Mouse (Mus musculus) liver, embryonic 16.5 days (tissue): ENCODE results near the gene Slc6a11. TPM values are rescaled to one million over a fixed set of nuclear protein-coding genes. Genes with fewer than 3 reads are reported as not detected.

Experiments used
- ATAC-seq: fragments of 200-750 bp; cut with Nextera tagmentation; 2 replicates; pipeline ENCODE4 v1.8.0; 2017; ENCODE audit warnings: low read depth, mild to moderate bottlenecking, moderate number of reproducible peaks, moderate library complexity
- H3K27ac ChIP-seq: fragments of 300-500 bp; sonication (generic); 2 replicates; pipeline ENCODE4 v1.5.1; 2014; ENCODE audit warnings: mild to moderate bottlenecking, low read length
- H3K27me3 ChIP-seq: fragments of 300-500 bp; sonication (generic); 2 replicates; pipeline ENCODE4 v1.6.1; 2014; ENCODE audit warnings: low read depth, low read length, mixed read lengths; ENCODE audit not compliant: control insufficient read depth, insufficient read depth
- H3K36me3 ChIP-seq: fragments of 300-500 bp; sonication (generic); 2 replicates; pipeline ENCODE4 v1.6.1; 2014; ENCODE audit warnings: mild to moderate bottlenecking; ENCODE audit not compliant: control insufficient read depth, insufficient read depth
- H3K4me1 ChIP-seq: fragments of 300-500 bp; sonication (generic); 2 replicates; pipeline ENCODE4 v1.6.1; 2014; ENCODE audit warnings: low read depth, low read length, mixed read lengths; ENCODE audit not compliant: control insufficient read depth
- H3K4me2 ChIP-seq: fragments of 300-500 bp; sonication (generic); 2 replicates; pipeline ENCODE4 v1.6.1; 2014; ENCODE audit warnings: low read depth, low read length, mixed read lengths
- H3K4me3 ChIP-seq: fragments of 300-500 bp; sonication (generic); 2 replicates; pipeline ENCODE4 v1.5.1; 2014; ENCODE audit warnings: low read depth, mild to moderate bottlenecking, low read length
- H3K9ac ChIP-seq: fragments of 300-500 bp; sonication (generic); 2 replicates; pipeline ENCODE4 v1.6.1; 2014; ENCODE audit warnings: low read depth, low read length
- H3K9me3 ChIP-seq: fragments of 300-500 bp; sonication (generic); replicated peaks from 2 replicates; pipeline ENCODE4 v1.6.1; 2016; ENCODE audit warnings: low read length; ENCODE audit not compliant: control insufficient read depth
- WGBS: fragments of 180-500 bp; shearing (Covaris S2); extraction: QIAGEN DNeasy Blood & Tissue Kit; methylation state at CpG from one replicate; pipeline ENCODE4 v1.1.7; 2014; ENCODE audit not compliant: insufficient replicate concordance; 5-methylcytosine and 5-hydroxymethylcytosine counted together
- polyA plus RNA-seq: library from polyadenylated mRNA; unstranded; fragments of >200 nt; fragmentation: Nextera tagmentation; extraction: Ambion mirVana; gene quantifications from 2 replicates; pipeline ENCODE4 v1.2.1, GENCODE M21; 2015

The Slc6a11 gene
- polyA plus RNA-seq, 1 experiment from 2014 or later: not detected

DNA sequence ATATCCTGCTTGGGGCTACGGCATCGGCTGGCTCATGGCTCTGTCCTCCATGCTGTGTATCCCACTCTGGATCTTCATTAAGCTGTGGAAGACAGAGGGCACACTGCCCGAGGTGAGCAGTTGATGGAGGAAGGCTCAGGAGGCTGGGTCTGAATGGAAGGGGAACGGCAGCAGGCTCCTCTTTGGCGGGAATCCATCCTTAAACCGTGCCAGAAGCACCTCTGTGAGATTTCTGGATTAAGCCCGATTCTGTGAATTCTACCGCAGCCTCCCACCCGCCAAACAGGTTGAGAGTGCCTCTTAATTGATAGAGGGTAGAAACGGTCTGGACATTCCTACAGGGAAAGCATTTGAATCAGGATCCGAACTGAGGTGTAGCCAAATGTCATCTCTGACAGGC lies 114.6 kb downstream of the Slc6a11 start:
- Histone ChIP-seq H3K27ac (no peak overlapping the region), H3K4me3 (no peak overlapping the region), H3K9ac (no peak overlapping the region), H3K4me2 (no peak overlapping the region), H3K9me3 (no peaks in the 10 kb centered on the region), H3K36me3 (no peaks in the 10 kb centered on the region), H3K4me1 (no peaks in the 10 kb centered on the region), H3K27me3 (no peaks in the 10 kb centered on the region; the same call in 1 of the 2 replicates)
- WGBS: 55% methylated on average over 11 of the region's 11 CpGs
- ATAC-seq: no peak

DNA sequence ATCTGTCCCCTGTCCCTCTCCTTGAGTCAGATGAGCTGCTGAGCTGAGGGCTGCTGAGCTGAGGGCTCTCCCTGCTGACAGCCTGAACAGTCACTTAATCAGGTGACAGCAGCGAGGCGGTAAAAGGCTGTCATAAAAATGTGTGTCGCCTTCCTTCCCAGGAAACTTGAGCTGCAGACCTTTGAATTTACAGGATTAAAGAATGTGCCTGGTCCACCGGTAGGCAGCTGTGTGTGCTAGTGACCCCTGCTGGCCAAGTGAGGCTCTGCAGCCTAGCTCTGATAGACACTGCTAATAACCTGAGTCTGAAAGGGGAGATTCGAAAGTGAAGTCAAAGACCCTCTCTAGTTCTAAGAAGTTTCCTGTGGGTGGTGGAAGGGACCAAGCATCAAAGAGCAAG lies 119.3 kb downstream of the Slc6a11 start:
- H3K4me2 ChIP-seq: no peak overlapping the region
- no peak overlapping the region for H3K9ac ChIP-seq
- WGBS: 5% methylated on average over 5 of the region's 5 CpGs
- no peaks in the 10 kb centered on the region for H3K36me3 ChIP-seq
- H3K4me1 ChIP-seq: no peaks in the 10 kb centered on the region
- no peak for ATAC-seq
- no peak overlapping the region for H3K27ac ChIP-seq
- no peak overlapping the region for H3K4me3 ChIP-seq
- H3K9me3 ChIP-seq: no peaks in the 10 kb centered on the region
- no peaks in the 10 kb centered on the region; the same call in 1 of the 2 replicates for H3K27me3 ChIP-seq

DNA sequence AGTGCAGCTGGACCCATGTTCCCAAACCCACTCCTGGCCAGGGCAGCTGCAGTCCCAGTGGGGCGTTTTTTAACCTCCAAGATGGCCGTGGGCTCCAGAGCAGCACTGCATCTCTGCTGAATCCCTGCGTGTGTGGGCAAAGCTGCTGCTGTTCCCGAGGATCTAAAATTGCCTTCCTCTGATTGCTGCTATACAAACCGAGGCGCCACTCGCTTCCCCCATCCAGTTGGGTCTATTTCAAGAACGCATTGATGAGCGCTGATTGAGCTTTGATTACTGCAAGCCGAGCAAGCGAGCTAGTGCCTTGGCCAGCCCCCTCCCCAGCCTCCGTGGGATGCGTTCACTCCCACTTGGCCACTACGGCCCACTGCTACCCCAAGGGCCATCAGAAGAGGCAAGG lies 123.9 kb downstream of the Slc6a11 start:
- 65% methylated on average over 14 of the region's 14 CpGs for WGBS
- Histone ChIP-seq H3K27me3 (no peaks in the 10 kb centered on the region), H3K4me3 (no peak overlapping the region), H3K4me2 (no peak overlapping the region), H3K4me1 (no peaks in the 10 kb centered on the region), H3K36me3 (no peaks in the 10 kb centered on the region), H3K9ac (no peak overlapping the region), H3K9me3 (no peaks in the 10 kb centered on the region), H3K27ac (no peak overlapping the region)
- no peak for ATAC-seq

DNA sequence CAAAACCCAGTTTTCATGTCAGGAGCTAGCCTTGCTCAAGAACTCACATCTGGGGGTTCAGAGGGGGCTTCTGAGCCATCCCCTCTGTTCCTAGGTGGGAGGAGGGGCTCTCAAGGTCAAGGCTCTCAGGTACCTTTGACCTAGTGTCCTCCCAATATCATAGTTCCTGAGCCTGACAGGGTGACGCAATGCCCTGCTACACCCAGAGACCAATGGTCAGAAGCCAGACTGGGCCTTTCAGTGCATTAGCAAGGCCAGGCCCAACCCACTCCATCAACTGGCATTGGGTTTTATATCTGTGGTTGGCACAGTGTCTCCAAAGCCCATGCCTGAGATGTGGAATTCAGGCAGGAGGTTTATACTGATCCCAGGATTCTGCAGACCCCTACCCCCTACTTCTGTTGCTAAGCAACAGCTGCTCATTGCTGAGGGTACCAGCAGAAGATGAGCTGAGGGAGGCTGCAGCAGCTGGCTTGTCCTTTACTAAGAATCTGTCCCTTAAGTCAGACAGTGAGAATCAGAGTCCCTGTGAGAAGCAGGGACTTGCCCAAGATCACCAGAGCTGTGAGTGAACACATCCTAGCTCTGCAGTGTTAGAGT lies 126.8 kb downstream of the Slc6a11 start:
- Histone ChIP-seq H3K4me3 (no peak overlapping the region), H3K4me1 (no peaks in the 10 kb centered on the region), H3K9ac (no peak overlapping the region), H3K27ac (no peak overlapping the region), H3K36me3 (no peaks in the 10 kb centered on the region), H3K27me3 (no peaks in the 10 kb centered on the region), H3K9me3 (no peaks in the 10 kb centered on the region), H3K4me2 (no peak overlapping the region)
- no peak for ATAC-seq
- 42% methylated on average over 1 of the region's 1 CpGs for WGBS

DNA sequence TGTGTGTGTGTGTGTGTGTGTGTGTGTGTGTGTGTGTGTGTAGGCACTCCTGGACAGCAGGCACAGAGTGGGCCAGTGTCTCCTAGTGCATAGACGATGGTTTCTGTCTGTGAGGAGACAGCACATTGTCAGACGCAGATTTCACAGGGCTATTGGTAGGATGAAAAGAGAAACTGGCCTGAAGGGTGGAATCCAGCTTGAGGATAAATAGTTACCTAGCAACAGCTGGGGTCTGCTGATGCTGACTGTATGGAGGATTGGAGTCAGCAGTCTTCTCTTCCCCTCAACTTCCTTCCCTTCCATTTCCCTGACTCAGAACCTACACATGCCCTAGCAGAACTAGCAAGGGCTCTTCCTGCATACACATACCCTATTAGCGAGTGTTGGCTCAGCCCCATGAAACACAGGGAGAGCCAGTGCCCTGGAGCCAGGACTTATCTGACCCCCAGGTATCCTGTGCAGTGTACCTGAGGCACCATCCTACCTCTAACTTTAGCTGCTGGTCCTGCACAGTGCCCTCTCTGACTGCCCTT lies 127.7 kb downstream of the Slc6a11 start:
- Histone ChIP-seq H3K9me3 (no peaks in the 10 kb centered on the region), H3K36me3 (no peaks in the 10 kb centered on the region), H3K27ac (no peak overlapping the region), H3K4me3 (no peak overlapping the region), H3K27me3 (no peaks in the 10 kb centered on the region), H3K9ac (no peak overlapping the region), H3K4me2 (no peak overlapping the region), H3K4me1 (no peaks in the 10 kb centered on the region)
- WGBS: 32% methylated on average over 3 of the region's 3 CpGs
- no peak for ATAC-seq

DNA sequence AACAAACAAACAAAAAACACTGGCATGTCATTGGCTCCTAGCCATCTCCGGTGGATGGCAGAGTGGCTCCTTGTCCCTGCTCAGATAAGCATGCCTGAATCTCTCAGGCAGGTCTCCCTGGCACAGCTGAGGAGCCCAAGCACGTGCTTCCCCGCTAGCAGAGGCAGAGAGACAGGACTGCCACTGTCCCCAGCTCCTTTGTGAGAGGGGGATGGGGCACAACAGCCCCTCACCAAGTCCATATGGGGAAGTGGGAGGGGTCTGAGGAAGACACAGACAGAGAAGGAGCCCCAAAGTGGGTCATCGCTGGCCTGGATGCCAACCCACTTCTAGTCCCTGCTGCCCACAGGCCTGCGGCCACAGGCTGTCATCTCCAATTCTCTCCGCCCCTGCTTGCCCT lies 130.6 kb downstream of the Slc6a11 start:
- Histone ChIP-seq H3K4me3 (no peak overlapping the region), H3K27ac (no peak overlapping the region), H3K4me2 (no peak overlapping the region), H3K4me1 (no peaks in the 10 kb centered on the region), H3K9me3 (no peaks in the 10 kb centered on the region), H3K27me3 (no peaks in the 10 kb centered on the region), H3K9ac (no peak overlapping the region), H3K36me3 (no peaks in the 10 kb centered on the region)
- WGBS: 40% methylated on average over 6 of the region's 6 CpGs
- ATAC-seq: no peak

DNA sequence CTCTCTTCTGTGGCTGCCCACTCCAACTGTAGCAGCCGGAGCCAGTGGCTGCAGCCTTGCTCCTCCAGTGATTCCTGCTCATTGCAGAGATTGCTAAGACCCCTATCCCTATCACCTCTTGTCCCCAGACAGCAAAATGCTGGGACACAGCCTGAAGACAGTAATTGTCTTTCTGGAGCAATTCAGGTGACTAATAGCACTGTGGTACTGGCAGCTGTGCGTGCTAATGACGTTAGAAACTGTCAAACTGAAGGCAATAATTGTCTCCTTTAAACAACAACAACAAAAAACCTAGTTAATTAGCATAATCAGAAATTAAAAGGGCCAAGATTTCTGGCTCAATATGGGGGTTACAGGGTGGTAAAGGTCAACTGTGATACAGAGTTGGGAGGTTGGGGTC lies 133.0 kb downstream of the Slc6a11 start:
- ATAC-seq: no peak
- Histone ChIP-seq H3K4me3 (no peak overlapping the region), H3K27me3 (no peaks in the 10 kb centered on the region), H3K9me3 (no peaks in the 10 kb centered on the region), H3K9ac (no peak overlapping the region), H3K36me3 (no peaks in the 10 kb centered on the region), H3K27ac (no peak overlapping the region), H3K4me2 (no peak overlapping the region), H3K4me1 (no peaks in the 10 kb centered on the region)
- WGBS: 48% methylated on average over 3 of the region's 3 CpGs

DNA sequence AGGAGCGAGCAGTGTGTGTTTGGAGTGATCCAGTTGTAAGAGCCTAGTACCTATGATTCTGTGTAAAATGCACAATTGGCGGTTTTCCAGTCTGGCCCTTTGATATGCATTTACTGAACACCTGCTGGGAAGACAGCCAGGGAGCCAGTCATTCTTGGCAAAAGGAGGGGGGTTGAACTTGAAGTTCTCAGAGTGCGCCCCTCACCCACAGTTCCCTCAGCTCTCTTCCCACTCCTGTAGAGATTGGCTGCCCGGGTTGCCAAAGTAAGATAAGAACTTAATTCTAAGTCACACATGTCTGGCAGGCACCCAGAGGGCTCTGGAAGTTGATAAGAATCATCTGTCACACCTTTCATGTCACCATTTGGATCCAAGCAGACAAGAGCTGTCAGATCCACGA lies 133.4 kb downstream of the Slc6a11 start:
- Histone ChIP-seq H3K36me3 (no peaks in the 10 kb centered on the region), H3K27ac (no peak overlapping the region), H3K4me1 (no peaks in the 10 kb centered on the region), H3K4me3 (no peak overlapping the region), H3K9ac (no peak overlapping the region), H3K9me3 (no peaks in the 10 kb centered on the region), H3K4me2 (no peak overlapping the region), H3K27me3 (no peaks in the 10 kb centered on the region)
- 41% methylated on average over 5 of the region's 5 CpGs for WGBS
- ATAC-seq: no peak

DNA sequence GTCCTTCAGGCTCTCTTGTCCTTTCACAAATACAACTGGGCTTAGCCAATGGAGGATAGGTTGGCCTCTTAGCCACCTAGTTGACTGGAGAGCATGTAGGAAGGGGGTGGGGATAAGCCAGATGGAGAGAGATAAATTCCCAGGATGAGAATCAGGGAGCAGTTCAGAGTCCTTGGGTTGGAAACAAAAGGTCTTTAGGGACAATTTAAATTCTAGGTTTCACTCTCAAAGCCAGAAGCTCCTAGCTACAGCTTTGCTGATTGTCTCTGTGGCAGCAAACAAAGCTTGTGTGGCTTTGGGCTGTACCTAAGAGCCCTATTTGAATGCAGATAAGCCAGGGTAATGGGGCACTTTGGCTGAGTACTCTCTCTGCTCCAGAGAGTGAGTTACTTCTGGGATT lies 135.2 kb downstream of the Slc6a11 start:
- H3K9me3 ChIP-seq: no peaks in the 10 kb centered on the region
- no peaks in the 10 kb centered on the region for H3K36me3 ChIP-seq
- no peaks in the 10 kb centered on the region for H3K27me3 ChIP-seq
- no peak overlapping the region for H3K9ac ChIP-seq
- H3K4me3 ChIP-seq: no peak overlapping the region
- H3K4me1 ChIP-seq: no peaks in the 10 kb centered on the region
- no peak for ATAC-seq
- no peak overlapping the region for H3K27ac ChIP-seq
- H3K4me2 ChIP-seq: no peak overlapping the region
